Mouse (Mus musculus): Measurements from ENCODE around the gene Pde6h. TPM values are rescaled to one million over a fixed set of nuclear protein-coding genes. Genes with fewer than 3 reads are reported as not detected.

Pde6h gene
- total RNA-seq, 4 experiments from 2014 or later = not detected

DNA sequence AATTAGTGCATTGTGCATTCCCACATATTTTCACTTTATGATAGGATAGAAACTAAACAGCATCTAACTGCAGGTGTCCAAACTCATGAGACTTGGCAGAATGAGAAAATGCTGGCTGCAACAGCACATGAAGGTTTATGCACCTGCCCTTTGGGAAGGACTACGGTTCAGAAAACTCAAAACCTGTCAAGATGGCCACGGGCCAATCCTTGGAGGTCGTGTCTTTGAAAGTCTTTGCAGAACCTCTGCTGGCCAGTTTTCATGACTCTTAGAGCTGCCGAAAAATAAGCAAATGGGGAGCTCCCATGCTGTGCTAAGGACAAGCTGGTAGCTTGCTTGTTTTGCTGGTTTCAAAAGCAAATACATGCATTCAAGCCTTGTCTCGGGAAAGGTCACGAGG, 90.7 kb downstream of the Pde6h start:
- no peak for DNase-seq (ENCODE audit: low spot score in 2 of 2)

DNA sequence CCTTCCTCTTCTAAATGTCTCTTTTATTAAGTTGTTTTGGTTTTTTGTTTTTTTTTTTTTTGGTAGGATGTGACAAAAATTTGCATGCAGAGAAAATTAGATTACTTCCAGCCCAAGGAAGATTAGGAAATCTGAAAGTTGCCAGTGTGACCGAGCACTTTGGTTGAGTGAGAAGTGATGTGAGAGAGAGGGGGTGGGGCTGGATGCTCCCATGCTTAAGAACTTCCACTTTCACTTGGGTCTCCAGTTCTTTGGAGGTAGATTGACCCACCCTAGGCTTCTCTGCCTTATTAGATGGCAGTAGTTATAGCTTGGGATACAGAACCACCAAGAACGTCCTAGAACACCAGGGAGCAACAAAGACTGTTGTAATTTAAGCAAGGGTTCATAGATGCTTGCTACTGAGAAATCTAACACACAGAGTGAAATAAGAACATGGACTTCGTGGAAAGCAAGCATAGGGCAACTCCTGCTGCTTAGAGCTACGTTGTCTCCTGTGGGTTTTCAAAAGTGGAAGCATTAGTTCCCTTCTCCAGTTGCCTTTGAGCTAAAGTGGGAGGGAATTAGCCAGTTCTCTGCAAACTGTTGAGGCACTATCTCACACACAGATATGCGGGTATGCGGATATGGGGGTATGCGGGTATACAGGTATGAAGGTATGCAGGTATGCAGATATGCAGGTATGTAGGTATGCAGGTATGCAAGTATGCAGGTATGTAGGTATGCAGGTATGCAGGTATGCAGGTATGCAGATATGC, 93.8 kb downstream of the Pde6h start:
- DNase-seq (ENCODE audit: low spot score in 2 of 2) = no peak

Other genes with a start within 250 kb of the Pde6h start
- gene Gucy2c, start 142.1 kb upstream of the Pde6h start, total RNA-seq (2022) = not detected
- gene Hist4h4, start 119.4 kb upstream of the Pde6h start, total RNA-seq (2022) = 1 to 10 TPM; 4.0 to 6.0 (median 4.1) TPM
- gene H2afj, start 115.6 kb upstream of the Pde6h start, total RNA-seq (2022) = 10 to 100 TPM; 11.4 to 17.2 (median 14.3) TPM
- gene BC049715, start 96.2 kb upstream of the Pde6h start, total RNA-seq (2022) = under 1 TPM in 2 of 4 experiments, not detected in 2; 0.07 to 0.08 TPM
- gene Wbp11, start 95.6 kb upstream of the Pde6h start, total RNA-seq (2022) = 10 to 100 TPM; 44.7 to 49.8 (median 45.5) TPM
- gene Smco3, start 88.4 kb upstream of the Pde6h start, total RNA-seq (2022) = under 1 TPM in 3 of 4 experiments, not detected in 1; 0.18 to 0.64 (median 0.19) TPM
- under 1 TPM in 1 of 4 experiments, not detected in 3; 0.12 TPM for gene Art4, start 66.1 kb upstream of the Pde6h start, total RNA-seq (2022)
- gene Mgp, start 48.0 kb upstream of the Pde6h start, total RNA-seq (2022) = 10 to 100 TPM; 25.2 to 67.7 (median 42.4) TPM
- gene Erp27, start 1.7 kb upstream of the Pde6h start, total RNA-seq (2022) = not detected
- 1 to 10 TPM; 3.9 to 9.6 (median 5.3) TPM for gene Arhgdib, start 18.1 kb downstream of the Pde6h start, total RNA-seq (2022)
- 1 to 10 TPM in 1 of 4 experiments, under 1 TPM in 3; 0.46 to 1.6 (median 0.76) TPM for gene Rerg, start 246.7 kb downstream of the Pde6h start, total RNA-seq (2022)

Measured in gastrocnemius, adult 8-10 months (tissue).